9 mouse cellular contexts compared by ENCODE assay signal in the genomic region with DNA sequence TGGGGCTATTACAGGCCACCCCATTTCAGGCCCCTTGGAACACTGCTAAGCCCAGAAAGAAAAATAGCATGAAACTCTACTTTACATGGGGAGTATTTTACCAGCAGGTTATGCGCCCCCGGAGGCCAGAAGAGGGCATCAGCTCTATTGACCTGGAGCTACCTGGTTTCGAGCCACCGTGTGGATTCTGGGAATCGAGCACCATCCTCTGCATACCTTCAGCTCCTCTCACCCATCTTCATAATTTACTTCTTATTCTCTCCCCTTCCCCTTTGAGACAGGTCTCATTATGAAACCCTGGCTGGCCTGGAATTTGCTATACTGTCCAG. TPM values are rescaled to one million over a fixed set of nuclear protein-coding genes. Genes with fewer than 3 reads are reported as not detected.
DNase-seq lines count a peak whose midpoint lies in the region; ATAC-seq lines count a peak whose summit lies in the region.
"Had no signal": no experiment of that assay in that cellular context is flagged by ENCODE, and none has a peak within 500 bp of the region (broad histone marks: within the 10 kb centered on the region; RNA-seq: fewer than 3 reads in every experiment).

No protein-coding gene starts in this region.

- H3K9ac ChIP-seq in lung, embryonic 15.5 days, result peak overlapping the region; percentile 42; the same call in 1 of the 2 replicates
- H3K9ac ChIP-seq in intestine, embryonic 15.5 days, result no peak overlapping the region
- no peak overlapping the region for H3K9ac ChIP-seq in stomach, embryonic 15.5 days
- H3K9ac ChIP-seq: hindbrain, embryonic 15.5 days had no signal

- 36% methylated on average over 5 of the region's 5 CpGs for WGBS in lung, embryonic 15.5 days
- 42% methylated on average over 5 of the region's 5 CpGs for WGBS in intestine, embryonic 15.5 days
- WGBS in stomach, embryonic 15.5 days, result 37% methylated on average over 5 of the region's 5 CpGs

- peaks cover 39% of the 10 kb centered on the region for H3K36me3 ChIP-seq in lung, embryonic 15.5 days
- H3K36me3 ChIP-seq in intestine, embryonic 15.5 days, result peaks cover 19% of the 10 kb centered on the region; the same call in 1 of the 2 replicates
- H3K36me3 ChIP-seq in stomach, embryonic 15.5 days, result no peaks in the 10 kb centered on the region; the same call in 1 of the 2 replicates

- intact Hi-C loops in heart, postnatal 10 days (cut with DNase I), result no loop called here

- H3K27me3 ChIP-seq in lung, embryonic 15.5 days, result no peaks in the 10 kb centered on the region
- H3K27me3 ChIP-seq in intestine, embryonic 15.5 days (replicated peaks), result no peaks in the 10 kb centered on the region
- no peaks in the 10 kb centered on the region for H3K27me3 ChIP-seq in stomach, embryonic 15.5 days (replicated peaks)
- H3K27me3 ChIP-seq: hindbrain, embryonic 15.5 days had no signal

- H3K9me3 ChIP-seq in lung, embryonic 15.5 days, result no peaks in the 10 kb centered on the region
- H3K9me3 ChIP-seq in intestine, embryonic 15.5 days, result no peaks in the 10 kb centered on the region
- no peaks in the 10 kb centered on the region for H3K9me3 ChIP-seq in stomach, embryonic 15.5 days
- H3K9me3 ChIP-seq: hindbrain, embryonic 15.5 days had no signal

- no peak for ATAC-seq in lung, embryonic 15.5 days (ENCODE audit: borderline replicate concordance, extremely low read depth, low FRiP score, low TSS enrichment)
- ATAC-seq in intestine, embryonic 15.5 days, result peak; percentile 42
- ATAC-seq in stomach, embryonic 15.5 days (ENCODE audit: insufficient read depth, low FRiP score, low read depth), result no peak; the same call in 1 of the 2 replicates

- peak overlapping the region; percentile 90 for H3K4me2 ChIP-seq in lung, embryonic 15.5 days
- H3K4me2 ChIP-seq in intestine, embryonic 15.5 days (replicated peaks), result peak overlapping the region; percentile 78
- peak overlapping the region; percentile 70; the same call in 1 of the 2 replicates for H3K4me2 ChIP-seq in stomach, embryonic 15.5 days

- H3K27ac ChIP-seq in lung, embryonic 15.5 days, result peak overlapping the region; percentile 83
- H3K27ac ChIP-seq in intestine, embryonic 15.5 days, result peak overlapping the region; percentile 51; the same call in 1 of the 2 replicates
- 0 out of 2 replicates have a peak overlapping the region, but pooled peaks have one; percentile 18 for H3K27ac ChIP-seq in stomach, embryonic 15.5 days
- H3K27ac ChIP-seq: hindbrain, embryonic 15.5 days had no signal

- DNase-seq in embryo, embryonic 10 days (ENCODE audit: low spot score), result peak; percentile 36
- no peak for DNase-seq in embryo, embryonic 9.5 days (ENCODE audit: extremely low spot score)
- no peak for DNase-seq in lung, postnatal 25 days (ENCODE audit: low spot score)
- no peak for DNase-seq in testis, postnatal 14 days (ENCODE audit: low spot score)
- no peak for DNase-seq in heart, postnatal 10 days

- peaks cover 6% of the 10 kb centered on the region for H3K4me1 ChIP-seq in lung, embryonic 15.5 days
- H3K4me1 ChIP-seq in intestine, embryonic 15.5 days (replicated peaks), result peaks cover 6% of the 10 kb centered on the region
- peaks cover 8% of the 10 kb centered on the region; the same call in 1 of the 2 replicates for H3K4me1 ChIP-seq in stomach, embryonic 15.5 days

- H3K4me3 ChIP-seq in lung, embryonic 15.5 days, result peak overlapping the region; percentile 47; the same call in 1 of the 2 replicates
- no peak overlapping the region for H3K4me3 ChIP-seq in intestine, embryonic 15.5 days (replicated peaks)
- H3K4me3 ChIP-seq in stomach, embryonic 15.5 days (replicated peaks), result peak overlapping the region; percentile 40; the same call in 1 of the 2 replicates

RNA-seq across cellular contexts. Expression of a gene that starts 20.8 kb away (rescaled TPM):
- polyA plus RNA-seq in lung, embryonic 15.5 days (2015; fragmentation: Nextera tagmentation; extraction: Ambion mirVana), result 1.2 TPM in 2 replicates
- 4.1 TPM in 2 replicates for polyA plus RNA-seq in intestine, embryonic 15.5 days (2015; fragmentation: Nextera tagmentation; extraction: Ambion mirVana)
- 2.0 and 2.2 TPM in 2 replicates for polyA plus RNA-seq in stomach, embryonic 15.5 days (2015; fragmentation: Nextera tagmentation; extraction: Ambion mirVana)
- not detected for total RNA-seq in heart, postnatal 10 days (2021)

RNA-seq across cellular contexts. Expression of a gene that starts 55.0 kb away (rescaled TPM):
- polyA plus RNA-seq in lung, embryonic 15.5 days (2015; fragmentation: Nextera tagmentation; extraction: Ambion mirVana), result 63.0 and 65.3 TPM in 2 replicates
- polyA plus RNA-seq in intestine, embryonic 15.5 days (2015; fragmentation: Nextera tagmentation; extraction: Ambion mirVana), result 51.9 and 53.1 TPM in 2 replicates
- polyA plus RNA-seq in stomach, embryonic 15.5 days (2015; fragmentation: Nextera tagmentation; extraction: Ambion mirVana), result 51.2 and 60.1 TPM in 2 replicates
- total RNA-seq in heart, postnatal 10 days (2021), result 10 to 100 TPM; 27.4 to 28.2 TPM

Comparison
In these comparisons a context has a peak if more than half of its experiments do, and no peak if none do; other contexts are left out.
1. H3K27ac ChIP-seq: peak in every context shown above with its lines; median percentile 83 in lung, embryonic 15.5 days; 51 in intestine, embryonic 15.5 days; 18 in stomach, embryonic 15.5 days.